Mouse (Mus musculus) kidney, adult 2 months (tissue): ENCODE measurements around the gene Qser1.

Source experiments
- CTCF ChIP-seq: fragments of 200-500 bp; conservative IDR thresholded peaks from 2 replicates; pipeline ENCODE4 v1.5.1; 2011; ENCODE audit warnings: low read depth, mild to moderate bottlenecking, control low read depth, low read length, moderate library complexity, mixed read lengths; ENCODE audit not compliant: insufficient read depth, insufficient read length
- POLR2A ChIP-seq: fragments of 200-500 bp; IDR thresholded peaks from one replicate; pipeline ENCODE4 v1.6.1; 2011; ENCODE audit warnings: low read depth, low read length, control low read depth

GRCm38 (mm10) chr2:104748652-104749183, 67.8 kb downstream of the Qser1 start:
- TF ChIP-seq CTCF (no peak), POLR2A (no peak)
